Mouse (Mus musculus) c-Kit-negative CD71-positive TER-119-positive erythroid progenitor cells, embryonic 14.5 days (primary cell): ENCODE data around the gene Psmd8.
"Not testable (repeated sequence)": the region's sequence is repeated elsewhere in the genome, so short reads cannot be mapped to it uniquely, and the experiment has no call there.

Experiments
- DNase-seq: peaks from one replicate; pipeline ENCODE4 v3.0.0-alpha.2; 2013; ENCODE audit warnings: low read depth, low spot score

The Psmd8 gene

DNA sequence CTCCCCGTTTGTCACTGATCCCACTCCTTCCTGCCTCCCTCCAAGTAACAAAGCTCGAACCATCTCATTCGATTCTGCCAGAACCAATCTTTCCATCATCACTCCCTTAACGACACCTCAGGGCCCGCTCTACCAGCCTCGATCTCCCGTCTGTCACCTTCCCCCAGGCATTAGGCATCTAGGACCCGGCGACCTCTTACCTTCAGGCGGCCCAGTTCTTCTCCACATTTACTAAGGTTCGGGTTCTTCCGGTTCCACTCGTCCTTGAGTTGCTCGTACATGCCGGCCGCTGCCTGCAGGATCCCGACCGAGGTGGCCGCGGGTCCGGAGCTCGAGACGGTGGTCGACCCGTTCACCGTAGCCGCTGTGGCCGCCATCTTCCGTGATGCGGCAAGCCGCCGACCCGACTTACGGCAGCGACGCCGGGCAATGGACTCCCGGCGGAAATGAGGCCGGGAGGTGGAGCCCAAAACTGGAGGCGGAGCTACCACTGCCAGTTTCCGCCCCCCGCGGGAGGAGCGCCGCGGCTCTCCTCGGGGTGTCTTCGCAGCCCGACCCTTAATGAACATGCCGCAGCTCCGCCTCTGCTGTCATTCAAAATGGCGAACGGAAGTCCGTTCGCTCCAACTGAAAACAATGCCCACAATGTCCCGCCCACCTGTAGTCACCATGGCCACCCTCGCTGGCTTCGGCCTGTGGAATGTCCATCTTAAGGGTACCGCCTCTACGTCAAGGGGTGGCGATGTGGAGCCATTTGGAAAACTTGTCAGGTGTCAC lies at the start of gene Psmd8:
Gene Psmd8 (minus strand): TSS at position 625 of the 777 bp plus-strand sequence.
- peak; percentile 88 for DNase-seq

DNA sequence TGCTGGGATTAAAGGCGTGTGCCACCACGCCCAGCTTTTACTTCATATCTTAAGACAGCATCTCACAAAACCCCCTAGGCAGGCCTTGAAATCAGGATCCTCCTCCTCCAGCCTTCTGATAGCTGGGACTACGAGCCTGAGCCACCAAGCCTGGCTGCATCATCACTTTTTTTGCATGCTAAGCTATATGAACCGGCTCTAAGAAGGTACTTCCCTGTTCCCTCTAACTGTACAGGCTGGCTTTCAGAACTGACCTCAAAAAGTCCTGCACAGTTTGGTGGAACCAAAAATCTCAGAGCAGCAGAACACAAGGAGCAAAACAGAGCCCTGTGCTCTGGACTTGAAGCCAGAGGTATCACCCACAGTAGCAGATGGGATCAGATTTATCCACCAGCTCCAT lies 47.7 kb upstream of the Psmd8 start:
- no peak for DNase-seq

DNA sequence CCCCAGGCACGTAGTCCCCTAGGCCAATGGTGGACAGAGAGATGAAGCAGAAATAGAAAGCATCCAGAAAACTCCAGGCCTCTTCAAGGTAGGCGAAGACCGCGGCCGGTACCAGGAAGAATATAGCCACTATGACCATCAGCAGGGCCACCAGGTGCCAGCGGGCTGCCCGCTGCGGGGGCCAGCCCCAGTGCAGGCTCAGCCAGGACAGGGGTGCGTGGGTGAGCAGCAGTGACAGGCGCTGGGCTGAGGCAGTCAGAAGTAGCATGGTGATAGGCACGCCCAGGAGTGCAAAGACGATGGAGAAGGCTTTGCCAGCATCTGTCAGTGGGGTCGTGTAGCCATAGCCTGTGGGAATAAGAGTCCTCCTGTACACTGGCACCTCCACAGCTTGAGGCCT lies 45.0 kb upstream of the Psmd8 start:
- no peak for DNase-seq

DNA sequence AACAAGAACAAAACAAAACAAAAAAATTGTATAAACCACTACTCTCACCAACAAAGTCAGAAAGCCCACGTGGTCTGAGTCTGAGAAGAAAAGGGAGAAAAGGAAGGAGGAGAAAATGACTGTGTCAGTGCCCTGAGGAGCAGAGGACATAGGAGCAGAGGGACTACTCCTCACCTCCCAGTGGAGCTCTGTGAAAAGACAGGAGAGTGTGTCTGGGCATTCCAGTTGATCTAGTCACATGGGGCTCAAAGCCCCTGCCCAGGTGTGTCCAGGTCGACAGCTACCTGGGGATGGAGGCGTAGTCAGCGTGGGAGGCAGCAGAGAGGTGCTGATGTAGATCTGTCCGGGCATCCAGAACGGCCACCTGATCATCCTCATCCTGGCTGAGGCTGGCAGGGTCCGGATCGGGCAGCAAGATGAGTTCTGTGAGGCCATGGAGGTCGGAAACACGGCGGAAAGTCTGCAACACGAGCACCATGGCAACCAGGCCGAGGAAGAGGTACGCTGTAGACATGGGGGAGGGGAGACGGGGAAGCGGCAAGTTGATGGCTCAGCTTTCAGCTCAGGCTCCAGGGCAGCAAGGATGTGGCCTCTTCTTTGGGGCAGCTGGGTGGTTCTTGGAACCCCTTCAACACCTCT lies 44.4 kb upstream of the Psmd8 start:
- no peak for DNase-seq

DNA sequence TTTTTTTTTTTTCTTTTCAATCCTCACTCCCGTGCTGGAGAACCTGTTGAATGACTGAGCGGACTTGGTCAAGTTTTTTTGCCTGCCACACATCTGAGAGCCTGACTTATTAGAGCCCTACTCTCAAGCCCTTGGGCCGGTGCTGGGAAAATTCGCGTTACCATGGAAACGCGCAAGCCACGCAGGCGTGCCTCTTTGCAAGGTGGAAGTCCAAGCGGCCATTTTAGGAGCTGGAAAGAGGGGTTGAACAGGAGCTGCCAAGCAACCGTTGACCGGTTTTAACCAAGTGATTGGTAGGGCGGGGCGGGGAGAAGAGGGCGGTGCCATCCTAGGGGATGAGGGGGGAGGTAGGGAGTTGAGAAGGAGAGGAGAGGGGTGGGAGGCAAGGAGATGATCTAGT lies 34.3 kb upstream of the Psmd8 start:
- DNase-seq = no peak

DNA sequence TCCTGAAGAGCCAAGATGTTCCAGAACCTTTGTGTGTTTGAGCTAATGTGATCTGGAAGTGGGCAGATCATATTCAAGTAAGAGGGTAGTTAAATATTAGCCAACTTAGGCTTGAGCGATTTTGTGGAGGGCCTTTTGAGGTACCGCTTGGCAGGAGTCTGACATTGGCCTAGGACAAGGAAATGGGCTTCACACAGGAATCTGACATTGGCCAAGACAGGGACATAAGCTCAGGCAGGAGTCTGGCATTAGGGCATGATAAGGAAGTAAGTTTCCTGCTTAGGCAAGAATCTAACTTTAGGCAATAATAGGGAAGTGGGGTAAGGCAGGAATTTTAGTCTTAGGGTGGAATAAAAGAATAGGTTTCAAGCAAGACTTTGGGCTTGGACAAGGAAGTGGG lies 33.7 kb upstream of the Psmd8 start:
- DNase-seq = no peak

DNA sequence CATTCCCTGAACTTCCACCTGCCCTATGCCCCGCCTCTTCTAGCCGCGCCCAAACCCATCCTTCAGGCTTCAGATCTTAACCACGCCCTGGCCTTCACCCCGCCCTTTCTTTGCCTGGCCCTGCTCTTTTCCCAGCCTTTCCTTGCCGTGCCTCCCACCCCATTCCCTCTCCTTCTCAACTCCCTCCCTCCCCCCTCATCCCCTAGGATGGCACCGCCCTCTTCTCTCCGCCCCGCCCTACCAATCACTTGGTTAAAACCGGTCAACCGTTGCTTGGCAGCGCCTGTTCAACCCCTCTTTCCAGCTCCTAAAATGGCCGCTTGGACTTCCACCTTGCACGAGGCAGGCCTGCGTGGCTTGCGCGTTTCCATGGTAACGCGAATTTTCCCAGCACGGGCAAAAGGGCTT lies 33.2 kb upstream of the Psmd8 start, which contains the start of gene Catsperg1:
Gene Catsperg1 (minus strand): TSS at position 361 of the 408 bp plus-strand sequence.
- no peak for DNase-seq

DNA sequence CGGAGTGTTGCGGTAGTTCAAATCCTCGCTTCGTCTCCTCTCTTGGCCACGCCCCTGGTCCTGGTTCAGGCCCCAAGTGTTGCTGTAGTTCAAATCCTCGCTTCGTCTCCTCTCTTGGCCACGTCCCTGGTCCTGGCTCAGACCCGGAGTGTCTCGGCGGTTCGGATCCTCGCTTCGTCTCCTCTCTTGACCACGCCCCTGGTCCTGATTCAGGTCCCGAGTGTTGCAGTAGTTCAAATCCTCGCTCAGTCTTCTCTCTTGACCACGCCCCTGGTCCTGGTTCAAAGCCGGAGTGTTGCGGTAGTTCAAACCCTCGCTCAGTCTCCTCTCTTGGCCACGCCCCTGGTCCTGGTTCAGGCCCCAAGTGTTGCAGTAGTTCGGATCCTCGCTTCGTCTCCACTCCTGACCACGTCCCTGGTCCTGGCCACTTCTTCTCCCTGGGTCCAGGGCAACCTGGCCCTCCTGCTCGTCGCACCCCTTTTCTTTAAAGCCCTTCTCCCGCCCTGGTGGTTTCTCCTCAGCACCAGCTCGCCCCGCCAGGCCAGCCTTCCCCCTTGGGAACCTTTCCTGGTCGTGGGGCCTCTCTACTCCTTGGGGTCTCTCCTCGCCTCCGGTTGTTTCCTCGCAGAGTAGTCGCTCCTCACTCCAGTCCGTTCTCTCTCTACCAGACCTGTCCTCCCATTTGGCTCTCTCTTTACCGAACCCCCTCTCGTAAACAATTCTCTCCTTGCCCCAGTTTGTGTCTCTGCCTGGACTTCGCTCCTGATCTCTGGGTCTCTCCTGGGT lies 32.5 kb upstream of the Psmd8 start:
- not testable (repeated sequence) for DNase-seq

DNA sequence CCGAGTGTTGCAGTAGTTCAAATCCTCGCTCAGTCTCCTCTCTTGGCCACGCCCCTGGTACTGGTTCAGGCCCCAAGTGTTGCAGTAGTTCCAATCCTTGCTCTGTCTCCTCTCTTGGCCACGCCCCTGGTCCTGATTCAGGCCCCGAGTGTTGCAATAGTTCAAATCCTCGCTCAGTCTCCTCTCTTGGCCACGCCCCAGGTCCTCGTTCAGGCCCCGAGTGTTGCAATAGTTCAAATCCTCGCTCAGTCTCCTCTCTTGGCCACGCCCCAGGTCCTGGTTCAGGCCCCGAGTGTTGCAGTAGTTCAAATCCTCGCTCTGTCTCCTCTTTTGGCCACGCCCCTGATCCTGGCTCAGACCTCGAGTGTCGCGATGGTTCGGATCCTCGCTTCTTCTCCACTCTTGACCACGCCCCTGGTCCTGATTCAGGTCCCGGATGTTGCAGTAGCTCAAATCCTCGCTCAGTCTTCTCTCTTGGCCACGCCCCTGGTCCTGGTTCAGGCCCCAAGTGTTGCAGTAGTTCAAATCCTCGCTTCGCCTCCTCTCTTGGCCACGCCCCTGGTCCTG lies 31.8 kb upstream of the Psmd8 start:
- DNase-seq = no peak

DNA sequence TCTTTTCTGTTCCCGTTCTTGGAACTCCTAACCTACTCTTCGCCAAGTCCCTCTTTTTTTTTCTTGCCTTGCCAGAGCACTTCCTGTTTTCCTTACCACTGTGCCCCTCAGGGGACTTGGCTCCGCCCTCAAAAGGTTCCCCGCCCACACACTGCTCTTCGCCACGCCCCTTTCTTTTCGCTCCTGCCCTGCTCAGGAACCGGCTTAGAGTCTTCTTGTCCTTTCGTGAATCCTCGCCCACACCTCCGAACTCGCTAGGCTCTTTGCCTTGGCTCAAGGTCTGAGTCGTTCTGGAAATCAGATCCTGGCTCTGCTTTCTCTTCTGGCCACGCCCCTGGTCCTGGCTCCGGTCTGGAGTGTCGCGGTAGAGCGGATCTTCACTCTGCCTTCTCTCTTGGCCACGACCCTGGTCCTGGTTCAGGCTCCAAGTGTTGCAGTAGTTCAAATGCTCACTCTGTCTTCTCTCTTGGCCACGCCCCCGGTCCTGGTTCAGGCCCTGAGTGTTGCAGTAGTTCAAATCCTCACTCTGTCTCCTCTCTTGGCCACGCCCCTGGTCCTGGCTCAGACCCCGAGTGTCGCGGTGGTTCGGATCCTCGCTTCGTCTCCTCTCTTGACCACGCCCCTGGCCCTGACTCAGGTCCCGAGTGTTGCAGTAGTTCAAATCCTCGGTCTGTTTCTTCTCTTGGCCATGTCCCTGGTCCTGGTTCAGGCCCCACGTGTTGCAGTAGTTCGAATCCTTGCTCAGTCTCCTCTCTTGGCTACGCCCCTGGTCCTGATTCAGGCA lies 31.1 kb upstream of the Psmd8 start:
- DNase-seq = peak; percentile 26

DNA sequence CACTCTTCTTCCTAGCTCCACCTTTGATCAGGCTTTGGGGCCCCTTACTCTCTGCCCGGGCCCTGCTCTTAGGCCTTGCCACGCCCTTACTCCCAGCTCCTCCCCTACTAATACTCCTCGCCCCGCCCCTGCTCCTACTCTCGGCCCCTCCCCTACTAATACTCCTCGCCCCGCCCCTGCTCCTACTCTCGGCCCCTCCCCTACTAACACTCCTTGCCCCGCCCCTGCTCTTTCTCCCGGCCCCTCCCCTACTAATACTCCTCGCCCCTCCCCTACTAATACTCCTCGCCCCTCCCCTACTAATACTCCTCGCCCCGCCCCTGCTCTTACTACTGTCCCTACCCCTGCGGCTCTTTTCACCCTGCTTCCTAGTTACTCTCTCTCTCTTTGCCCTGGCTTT lies 30.5 kb upstream of the Psmd8 start:
- DNase-seq = not testable (repeated sequence)

DNA sequence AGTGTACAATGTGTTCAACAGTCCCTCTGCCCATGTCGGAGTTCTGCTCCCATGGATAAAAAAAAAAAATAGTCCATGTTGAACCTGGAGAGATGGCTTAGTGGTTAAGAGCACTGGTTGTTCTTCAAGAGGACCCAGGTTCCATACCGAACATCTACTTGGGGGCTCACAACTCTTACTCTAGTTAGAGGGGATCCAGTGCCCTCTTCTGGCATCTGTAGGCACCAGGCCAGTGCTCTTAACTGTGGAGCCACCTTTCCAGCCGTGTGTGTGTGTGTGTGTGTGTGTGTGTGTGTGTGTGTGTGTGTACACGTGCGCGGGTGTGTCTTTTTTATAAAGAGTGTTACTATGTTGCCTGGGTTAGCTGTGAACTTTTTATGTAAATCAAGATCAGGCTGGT lies 22.1 kb upstream of the Psmd8 start:
- DNase-seq = no peak

DNA sequence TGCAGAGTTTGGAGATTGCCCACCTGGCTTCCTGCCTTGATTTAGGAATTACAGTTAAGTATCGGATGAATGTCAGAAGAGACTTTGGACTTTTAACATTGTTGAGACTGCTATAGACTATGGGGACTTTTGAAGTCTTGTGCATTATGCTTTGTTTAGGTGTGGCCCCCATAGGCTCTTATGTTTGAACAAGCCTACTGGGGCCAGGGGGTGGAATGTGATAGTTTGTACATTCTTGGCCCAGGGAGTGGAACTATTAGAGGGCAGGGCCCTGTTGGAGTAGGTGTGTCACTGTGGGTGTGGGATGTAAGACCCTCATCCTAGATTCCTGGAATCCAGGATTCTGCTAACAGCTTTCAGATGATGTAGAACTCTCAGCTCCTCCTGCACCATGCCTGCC lies 13.7 kb upstream of the Psmd8 start:
- DNase-seq = not testable (repeated sequence)

DNA sequence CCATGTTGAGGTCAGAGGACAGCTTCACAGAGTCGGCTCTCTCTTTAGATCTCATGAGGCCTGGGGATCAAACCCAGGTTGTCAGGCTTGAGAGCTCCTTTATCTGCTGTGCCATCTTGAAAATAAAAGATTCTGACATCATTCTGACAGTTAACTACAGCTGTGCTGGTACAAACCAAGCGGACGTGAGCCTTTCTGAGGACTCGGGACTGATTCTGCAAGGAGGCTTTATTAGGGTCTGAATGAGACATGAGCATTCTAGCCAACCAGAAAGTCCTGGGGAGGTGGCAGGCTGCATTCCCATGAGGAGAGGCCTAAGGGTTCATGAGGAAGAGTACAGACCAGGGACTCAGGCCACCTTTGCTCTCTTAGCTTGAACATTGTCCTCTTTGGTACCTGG lies 822 bp upstream of the Psmd8 start:
- DNase-seq = not testable (repeated sequence)

DNA sequence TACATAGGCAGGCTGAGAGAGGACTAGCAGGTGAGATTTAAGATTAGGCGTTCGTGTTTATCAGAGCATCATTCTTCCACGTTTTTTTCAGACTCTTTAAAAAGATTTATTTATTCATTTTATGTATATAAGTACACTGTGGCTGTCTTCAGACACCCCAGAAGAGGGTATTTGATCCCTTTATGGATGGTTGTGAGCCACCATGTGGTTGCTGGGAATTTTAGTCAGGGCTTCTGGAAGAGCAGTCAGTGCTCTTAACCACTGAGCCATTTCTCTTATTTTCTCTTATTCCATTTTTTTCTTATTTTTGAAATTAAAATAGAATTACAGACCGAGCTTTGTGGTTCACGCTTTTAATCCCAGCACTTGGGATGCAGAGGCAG lies 344 bp upstream of the Psmd8 start:
- DNase-seq = no peak

DNA sequence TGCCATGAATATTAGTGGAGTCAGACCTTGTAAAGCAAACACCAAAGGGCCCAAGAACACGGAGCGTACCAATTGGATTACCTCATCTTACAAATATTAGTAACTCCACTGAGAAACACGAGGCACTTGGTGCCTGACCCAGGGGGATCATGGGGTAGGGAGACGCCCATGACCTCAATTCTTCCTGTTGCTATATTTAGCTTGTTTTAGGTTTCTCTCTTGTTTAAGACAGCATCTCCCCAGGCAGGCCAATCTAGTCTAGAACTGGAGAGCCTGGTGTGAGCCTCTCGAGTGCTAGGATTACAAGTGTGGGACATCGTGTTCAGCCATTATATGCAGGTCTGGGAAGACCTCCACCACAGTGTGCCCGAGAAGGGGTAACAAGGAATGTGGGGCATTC lies 1.2 kb downstream of the Psmd8 start:
- no peak for DNase-seq

DNA sequence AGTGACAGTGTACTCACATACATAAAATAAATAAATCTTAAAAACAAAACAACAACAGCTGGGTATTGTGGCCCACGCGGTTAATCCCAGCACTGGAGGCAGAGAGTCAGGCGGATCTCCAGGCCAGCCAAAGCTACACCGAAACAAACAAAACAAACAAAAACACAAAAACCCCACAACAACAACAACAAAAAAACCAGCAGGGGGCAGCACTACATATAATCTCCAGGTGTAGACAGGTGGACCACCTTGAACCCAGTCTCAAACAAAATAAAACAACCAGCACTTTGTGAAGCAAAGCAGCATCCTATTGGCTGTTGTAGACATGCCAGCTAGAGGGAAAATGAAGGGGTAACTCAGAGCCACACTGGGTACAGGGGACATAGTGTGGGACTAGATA lies 2.4 kb downstream of the Psmd8 start:
- DNase-seq = no peak

DNA sequence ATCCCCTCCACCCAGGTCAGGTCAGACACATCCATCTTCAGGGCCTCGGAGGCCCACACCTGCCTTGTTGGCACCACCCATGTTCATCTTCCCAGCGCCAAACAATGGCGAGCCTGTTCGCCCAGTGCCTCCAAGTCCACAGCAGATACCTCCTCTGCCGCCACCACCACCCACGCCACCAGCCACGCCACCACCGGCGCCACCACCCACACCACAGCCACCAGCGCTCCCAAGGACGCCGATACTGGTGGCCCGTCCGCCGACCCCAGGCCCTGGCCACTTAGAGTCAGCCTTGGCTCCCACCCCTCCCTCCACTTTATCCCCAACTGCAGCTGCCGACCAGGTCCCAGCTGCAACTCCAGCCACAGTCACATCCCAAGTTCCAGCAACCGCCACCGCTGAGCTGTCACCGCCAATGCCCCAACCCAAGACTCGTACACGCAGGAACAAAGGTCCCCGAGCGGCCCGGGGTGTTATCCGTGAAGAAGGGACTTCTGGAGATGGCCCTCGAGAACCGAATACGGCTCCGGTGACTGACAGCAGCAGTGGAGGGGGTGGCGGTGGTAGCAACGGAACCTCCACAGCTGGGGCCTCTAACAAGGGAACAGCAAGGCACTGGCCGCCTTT lies 8.0 kb downstream of the Psmd8 start:
- no peak for DNase-seq

DNA sequence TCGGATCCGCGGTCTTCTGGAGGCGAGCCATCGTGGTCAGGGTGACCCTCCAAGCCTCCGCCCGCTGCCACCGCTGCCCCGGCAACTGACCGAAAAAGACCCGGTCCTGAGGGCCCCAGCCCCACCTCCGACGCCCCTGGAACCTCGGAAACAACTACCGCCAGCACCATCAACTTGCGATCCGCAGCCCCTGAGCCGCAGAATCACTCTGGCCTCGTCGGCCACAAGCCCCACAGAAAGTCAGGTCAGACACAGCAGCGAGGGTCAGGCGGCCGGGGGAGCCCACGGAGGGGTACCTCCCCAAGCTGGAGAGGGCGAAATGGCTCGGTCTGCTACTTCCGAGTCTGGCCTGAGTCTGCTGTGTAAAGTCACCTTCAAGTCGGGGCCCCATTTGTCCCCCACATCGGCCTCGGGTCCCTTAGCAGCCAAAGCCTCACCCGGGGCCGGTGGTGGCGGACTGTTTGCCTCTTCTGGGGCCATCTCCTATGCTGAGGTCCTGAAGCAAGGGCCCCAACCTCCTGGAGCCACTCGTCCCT lies 8.9 kb downstream of the Psmd8 start:
- DNase-seq = no peak

DNA sequence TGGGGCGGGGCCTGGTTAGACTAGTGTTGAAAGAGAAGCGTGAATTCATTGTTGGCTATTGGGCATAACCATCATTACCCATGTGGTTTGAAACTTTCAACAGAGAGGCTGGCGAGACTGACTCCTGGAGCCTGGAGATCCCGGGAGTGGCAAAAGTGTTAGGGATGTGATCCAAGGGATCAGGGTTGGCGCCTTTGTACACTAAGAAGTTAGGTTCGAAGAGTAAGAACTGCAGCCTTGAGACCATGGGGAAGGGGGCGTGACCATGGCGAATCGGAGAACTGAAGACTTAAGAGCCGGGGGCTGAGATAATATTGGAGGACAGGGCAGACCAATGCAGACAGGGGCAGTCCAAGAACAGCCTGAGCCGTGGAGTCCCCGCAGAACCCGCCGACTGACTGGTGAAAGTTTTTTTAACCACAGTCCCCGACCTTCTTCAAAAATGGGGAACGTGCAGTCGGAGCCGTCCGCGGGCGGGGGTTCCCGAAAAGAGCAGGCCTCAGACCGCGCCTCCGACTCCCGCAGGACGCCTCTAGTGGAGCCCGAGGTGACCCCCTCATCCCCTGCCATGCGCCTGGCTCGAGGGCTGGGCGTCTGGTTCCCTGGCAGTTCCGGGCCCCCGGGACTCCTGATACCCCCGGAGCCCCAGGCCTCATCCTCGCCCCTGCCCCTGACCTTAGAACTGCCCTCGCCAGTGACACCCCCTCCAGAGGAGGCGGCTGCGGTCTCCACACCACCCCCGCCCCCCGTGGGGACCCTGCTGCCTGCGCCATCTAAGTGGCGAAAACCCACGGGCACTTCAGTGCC lies 9.5 kb downstream of the Psmd8 start:
- no peak for DNase-seq
